Mouse (Mus musculus): ENCODE data around the gene Actbl2. TPM values are rescaled to one million over a fixed set of nuclear protein-coding genes. Genes with fewer than 3 reads are reported as not detected.

The Actbl2 gene
- total RNA-seq, 2 experiments from 2014 or later, result not detected

DNA sequence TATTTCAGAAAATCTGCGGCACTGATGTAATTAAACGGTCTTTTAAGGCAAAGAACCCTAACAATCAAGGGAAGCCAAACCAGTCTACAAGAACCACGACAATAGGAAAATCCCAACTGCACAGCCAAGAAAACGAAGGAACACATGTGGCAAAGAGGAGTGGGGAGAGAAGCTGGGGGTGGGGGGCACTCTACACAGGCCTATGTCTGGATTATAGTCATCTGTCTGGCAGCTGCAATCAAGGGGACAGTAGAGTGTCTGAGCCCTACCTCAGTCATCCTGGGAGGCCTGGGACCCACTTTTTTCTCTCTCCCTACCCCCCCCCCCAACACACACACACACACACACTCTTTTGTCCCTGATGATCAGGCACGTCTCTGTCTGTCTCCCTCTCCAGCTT lies 12.0 kb downstream of the Actbl2 start:
- no peak for ATAC-seq (replicated peaks; ENCODE audit: low FRiP score, poor library complexity, severe bottlenecking)

DNA sequence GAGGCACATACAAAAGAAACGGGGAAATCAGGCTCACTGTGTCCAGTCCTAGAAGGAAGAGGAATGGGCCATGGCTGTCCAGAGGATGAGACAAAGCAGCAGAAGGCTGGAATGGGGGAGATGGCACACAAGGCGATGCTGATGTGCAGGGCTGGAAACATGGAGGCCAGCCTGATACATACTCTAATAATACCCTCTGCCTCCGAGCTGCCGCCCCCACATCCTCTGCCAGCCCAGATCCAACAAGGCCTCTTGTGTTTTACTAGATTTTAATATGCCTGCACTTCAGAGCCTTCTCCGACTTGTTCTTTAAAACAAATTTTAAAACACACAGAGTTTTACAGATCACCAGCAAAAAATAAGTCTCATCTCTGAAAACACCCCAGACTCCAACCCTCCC lies 14.2 kb downstream of the Actbl2 start:
- ATAC-seq (replicated peaks; ENCODE audit: low FRiP score, poor library complexity, severe bottlenecking), result no peak

DNA sequence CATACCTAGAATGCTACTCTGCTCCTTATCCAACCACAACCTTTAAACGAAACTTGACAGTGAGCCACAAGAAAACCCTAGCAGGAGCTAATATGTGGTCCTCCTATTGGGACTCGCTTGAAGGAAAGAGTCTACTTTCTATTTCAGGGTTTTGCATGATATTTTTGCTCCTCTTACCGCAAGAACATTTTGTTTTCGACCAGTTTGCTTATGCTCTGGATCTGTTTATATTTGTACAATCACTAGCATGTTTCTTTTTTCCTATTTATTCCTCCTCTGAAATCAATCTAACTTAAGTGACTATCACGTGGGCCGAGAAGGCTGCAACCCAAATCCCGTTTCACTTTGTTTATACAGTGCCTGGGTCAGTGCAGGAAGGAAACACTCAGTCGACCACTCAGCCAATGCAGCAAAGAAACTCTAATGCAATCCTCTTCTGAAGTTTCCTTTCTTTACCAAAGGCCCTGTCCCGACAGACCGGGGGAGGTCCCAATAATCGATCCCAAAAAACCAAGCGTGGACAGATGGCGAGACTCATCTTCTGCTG lies 15.0 kb downstream of the Actbl2 start:
- ATAC-seq (replicated peaks; ENCODE audit: low FRiP score, poor library complexity, severe bottlenecking), result no peak

DNA sequence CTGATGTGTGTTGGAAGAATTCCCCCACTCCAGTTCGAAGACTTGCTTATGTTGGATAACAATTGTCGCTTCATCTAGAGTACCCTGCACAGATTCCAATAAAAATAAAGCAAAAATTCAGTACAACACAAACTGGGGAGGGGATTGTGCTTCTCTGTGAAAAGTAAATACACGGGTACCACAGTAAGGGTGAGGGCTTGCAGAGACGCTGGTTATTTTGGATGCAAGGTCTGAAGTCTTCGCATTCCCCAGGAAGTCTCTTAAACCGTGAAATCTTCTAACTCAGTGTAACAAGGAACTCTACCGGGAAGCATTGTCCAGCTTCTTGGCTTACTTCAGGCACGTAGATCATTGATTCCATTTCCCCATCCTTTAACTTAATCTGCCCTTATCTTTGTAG lies 17.1 kb downstream of the Actbl2 start:
- no peak for ATAC-seq (replicated peaks; ENCODE audit: low FRiP score, poor library complexity, severe bottlenecking)

DNA sequence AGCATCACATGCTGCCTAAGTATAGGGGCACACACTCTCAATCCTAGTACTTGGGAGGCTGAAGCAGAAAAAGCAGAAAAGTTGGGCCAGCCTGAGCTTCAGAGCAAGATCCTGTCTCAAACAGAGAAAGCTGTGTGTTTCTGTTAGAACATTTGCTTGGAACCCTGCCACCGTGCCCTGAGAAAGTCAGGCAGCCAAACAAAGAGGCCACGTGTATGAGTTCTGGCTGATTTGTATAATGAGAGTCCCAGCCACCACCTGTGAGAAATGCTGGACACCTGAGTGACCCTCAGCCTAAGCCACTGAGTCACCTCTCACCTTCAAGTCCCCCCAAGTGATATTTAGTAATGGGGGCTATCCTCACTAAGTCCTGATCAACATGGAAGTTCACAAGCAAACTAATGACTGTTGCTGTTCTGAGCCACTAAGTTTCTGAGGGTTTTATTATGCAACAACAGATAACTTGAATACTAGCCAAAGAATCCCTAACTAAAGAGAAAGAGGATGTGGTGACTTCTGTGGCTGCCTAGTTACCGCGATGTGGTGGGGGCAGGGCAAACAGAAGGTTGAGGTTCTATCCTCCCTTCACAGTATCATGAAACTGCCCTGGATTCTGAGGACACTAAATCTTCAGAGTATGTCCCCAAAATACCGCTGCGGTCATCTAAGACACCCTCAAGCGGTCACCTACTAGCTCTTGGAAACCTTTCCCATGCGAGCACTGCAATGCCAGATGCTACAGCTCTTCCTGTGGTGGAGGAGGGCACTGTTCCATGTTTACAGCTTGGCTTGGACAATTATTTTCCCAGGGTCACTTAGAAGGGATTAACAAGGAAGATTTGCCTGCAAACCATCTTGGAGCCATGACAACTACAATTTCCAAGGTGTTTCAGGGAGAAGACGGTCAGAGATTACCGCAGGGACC lies 31.9 kb downstream of the Actbl2 start:
- no peak for ATAC-seq (replicated peaks; ENCODE audit: low FRiP score, poor library complexity, severe bottlenecking)

DNA sequence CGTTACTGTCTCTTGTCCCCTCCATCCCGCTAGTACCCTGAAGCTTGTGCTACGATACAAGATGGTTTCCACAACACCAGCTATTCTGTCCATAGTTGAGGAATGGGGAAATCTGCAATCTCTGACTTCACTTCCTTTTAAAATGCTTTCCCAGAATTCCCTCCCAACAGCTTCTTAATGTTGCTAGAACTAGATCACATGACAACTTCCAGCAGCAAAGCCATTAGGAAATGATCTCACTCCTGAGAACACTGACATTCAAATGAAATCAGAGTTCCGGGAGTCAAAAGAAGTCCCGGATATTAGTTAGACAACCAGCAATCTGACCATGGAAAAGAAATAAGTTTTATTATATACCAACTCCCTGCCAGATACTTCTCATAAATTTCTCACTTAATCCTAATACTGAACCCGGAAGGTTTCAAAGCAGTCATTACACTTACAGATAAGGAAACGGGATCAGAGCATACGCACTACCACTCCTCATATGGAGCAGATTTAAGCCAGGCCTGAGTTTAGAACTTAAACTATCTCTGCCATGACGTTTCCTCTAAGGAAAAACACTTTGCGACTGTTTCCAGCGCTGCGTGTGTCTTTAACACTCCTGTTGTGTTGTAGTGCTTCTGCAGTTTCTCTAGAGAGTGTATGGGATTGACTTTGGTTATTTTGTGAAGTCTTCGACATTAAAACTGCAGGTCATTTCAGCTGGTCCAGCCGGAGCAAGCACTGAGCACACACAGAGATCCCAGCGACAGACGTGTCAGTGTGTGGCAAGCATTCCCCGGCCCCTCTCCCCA lies 36.5 kb downstream of the Actbl2 start:
- no peak for ATAC-seq (replicated peaks; ENCODE audit: low FRiP score, poor library complexity, severe bottlenecking)

DNA sequence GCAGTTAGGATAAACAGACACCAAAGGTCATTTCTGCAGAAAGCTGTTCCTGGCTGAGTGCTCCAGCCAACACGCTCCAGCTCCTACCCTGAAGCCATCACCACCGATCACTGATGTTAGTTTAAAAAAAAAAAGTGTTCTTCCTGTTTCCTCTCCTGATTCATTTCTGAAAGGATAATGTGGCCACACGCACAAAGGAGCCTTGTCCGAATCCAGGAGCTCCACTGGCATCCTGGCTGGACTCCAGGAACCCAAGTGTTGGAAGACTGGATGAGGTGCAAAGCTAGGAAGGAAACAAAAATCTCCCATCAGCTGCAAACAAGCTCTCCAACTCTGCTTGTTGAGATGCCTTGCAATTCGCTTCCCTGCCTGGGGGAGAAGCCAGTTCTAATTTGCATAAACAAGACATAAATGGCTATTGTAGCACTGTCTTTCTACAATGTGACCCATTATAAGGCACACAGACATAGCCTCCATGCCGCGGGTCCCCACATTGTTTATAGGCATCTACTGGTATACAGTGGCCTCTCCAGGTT lies 37.2 kb downstream of the Actbl2 start:
- ATAC-seq (replicated peaks; ENCODE audit: low FRiP score, poor library complexity, severe bottlenecking), result no peak

DNA sequence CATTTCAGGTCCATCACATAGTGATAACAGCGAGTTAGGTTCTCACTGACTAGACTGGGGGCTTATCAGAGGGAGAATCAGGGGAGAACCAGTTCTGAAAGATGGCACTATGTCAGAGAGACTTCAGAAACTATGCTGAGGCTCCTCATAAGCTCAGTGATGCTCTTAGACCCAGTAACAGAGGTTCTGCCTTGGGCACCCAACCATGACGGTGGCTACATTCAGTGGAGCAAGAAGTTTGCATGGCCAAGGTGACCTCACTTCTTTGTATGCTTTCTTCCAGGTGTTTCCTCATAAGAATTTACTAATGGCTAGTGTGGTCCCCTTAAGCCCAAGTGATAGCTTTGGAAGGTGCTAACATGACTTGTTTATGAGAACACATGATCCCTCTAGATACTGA lies 38.7 kb downstream of the Actbl2 start:
- no peak for ATAC-seq (replicated peaks; ENCODE audit: low FRiP score, poor library complexity, severe bottlenecking)

DNA sequence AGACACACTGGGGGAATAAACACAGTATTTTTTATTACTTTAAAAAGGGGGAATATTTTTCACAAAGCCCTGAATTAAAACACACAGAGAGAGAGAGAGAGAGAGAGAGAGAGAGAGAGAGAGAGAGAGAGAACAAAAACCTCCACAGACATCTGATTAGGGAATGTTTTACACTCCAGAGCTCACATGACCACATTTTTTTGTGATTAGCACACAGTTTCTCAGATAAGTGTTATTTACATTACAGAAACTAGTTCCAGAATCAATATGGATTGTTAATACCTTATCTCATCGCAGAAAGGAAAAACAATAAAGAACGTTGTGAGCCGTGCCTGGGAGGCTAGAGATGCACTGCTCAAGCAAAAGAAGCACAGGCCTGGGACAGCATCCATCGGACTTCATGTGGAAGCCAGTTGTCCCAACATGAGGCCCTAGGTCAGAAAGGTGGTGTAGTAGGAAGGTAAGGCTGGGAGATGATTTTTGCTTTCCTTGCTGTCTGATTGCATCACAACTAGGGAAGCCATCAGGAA lies 40.2 kb downstream of the Actbl2 start:
- no peak for ATAC-seq (replicated peaks; ENCODE audit: low FRiP score, poor library complexity, severe bottlenecking)

DNA sequence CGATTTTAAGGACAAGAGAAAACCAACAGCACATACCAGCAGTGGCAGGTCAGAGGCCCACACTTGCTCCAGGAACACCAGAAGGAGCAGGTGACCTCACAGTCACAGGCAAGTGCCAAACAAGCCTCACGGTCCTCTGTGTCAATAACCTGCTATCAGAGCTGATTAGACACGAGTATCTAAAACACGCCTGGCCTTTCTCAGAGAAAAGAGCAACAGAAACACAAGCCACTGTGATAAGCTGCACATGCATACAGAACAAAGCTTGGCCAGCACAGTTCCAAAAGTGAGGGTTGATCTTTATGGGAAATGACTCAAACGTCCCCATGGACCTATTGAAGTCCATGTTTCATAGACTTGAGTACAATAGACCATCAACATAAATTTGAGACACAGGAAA lies 41.2 kb downstream of the Actbl2 start:
- no peak for ATAC-seq (replicated peaks; ENCODE audit: low FRiP score, poor library complexity, severe bottlenecking)

DNA sequence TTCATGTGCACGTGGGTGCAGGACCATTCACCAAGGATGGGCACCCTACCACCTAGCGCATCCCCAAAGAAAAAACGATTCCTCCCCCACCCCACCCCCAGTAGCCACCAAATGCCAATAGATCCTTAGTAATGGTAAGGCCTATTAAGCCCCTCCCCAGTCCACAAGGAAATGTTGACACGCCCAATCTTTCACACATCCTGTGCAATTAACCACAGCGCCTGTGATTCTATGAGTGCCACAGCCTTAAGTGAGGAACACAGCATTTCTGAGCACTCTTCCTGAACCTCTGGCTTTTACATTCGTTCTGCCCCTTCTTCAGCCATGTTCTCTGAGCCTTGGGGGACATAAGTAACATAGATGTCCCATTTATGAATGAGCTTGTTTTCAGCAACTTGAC lies 42.8 kb downstream of the Actbl2 start:
- ATAC-seq (replicated peaks; ENCODE audit: low FRiP score, poor library complexity, severe bottlenecking), result no peak

DNA sequence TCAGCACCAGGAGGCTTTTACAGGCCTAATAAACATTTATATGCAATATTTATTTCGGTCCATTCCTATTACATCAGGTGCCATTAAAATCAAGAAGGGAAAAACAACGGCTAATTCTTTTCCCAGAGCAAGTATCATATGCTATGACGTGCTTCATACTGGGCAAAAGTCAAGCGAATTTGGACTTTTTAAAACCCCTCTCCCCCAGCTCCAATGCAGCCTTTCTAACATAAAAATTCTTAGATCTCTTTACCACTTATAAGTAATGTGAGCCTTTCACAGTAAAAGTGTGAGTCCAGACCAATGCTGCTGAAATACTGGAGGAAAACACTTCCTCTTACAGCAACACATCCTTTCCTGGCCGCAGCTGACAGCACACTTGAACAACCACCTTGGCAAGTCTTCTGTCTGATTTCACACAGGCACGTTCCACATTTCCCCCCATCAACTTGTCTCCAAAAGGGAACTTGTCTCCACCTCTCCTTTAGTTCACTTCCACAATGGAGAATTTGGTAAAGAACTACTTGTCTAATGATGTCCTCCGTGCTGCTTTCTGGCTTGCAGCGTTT lies 44.4 kb downstream of the Actbl2 start:
- no peak for ATAC-seq (replicated peaks; ENCODE audit: low FRiP score, poor library complexity, severe bottlenecking)

DNA sequence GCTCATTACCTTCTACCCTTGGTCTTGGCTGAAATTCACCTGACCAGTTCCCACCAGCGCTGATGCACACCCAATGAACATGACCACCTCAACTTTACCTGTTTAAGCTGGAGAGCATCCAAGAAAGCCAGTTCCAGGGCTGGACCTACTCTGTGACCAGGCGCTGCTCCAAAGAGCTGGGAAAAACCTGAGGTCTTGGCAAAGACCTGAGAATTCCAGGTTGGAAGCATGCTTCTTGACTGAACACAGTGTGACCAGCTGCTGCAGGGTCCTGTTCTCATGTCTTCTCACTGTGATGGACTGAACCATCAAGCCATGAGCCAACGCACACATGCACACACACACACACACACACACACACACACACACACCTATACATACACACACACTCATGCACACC lies 46.0 kb downstream of the Actbl2 start:
- ATAC-seq (replicated peaks; ENCODE audit: low FRiP score, poor library complexity, severe bottlenecking), result no peak

DNA sequence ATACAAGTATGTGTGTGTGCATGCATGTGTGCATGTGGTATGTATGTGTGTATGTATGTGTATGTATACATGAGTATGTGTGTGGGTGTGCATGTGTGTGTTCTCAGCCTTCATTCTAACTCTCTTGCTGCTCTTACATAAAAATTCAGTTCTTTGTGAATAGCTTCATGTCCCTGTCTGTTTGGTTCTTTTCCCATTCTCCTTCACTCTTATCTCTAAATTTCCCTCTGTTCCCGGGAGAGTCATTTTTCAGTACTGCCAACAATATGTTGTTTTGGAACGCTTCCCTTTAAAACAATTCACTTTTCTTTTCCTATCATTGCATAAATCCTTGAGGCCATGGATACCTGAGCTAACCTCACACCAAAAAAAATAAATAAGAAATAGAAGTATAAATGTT lies 46.6 kb downstream of the Actbl2 start:
- ATAC-seq (replicated peaks; ENCODE audit: low FRiP score, poor library complexity, severe bottlenecking), result no peak

DNA sequence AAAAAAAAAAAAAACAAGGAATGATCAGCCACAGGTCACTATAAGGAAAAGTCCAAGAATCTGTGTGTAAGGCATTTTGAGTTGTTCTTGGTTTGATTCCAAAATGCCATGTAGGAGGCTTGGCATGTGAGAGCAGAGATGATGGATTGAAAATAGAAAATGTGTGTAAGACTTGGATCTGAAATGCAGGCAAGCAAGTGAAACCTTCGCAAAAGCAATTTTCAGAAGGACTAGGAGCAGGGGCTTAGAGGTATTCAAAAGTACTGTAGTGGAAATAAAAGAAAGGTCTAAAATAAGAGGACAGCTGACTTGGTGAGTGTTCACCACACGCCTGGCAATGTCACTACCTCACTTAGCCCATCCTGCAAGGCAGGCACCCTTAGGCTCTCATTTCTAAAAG lies 49.4 kb downstream of the Actbl2 start:
- no peak for ATAC-seq (replicated peaks; ENCODE audit: low FRiP score, poor library complexity, severe bottlenecking)

DNA sequence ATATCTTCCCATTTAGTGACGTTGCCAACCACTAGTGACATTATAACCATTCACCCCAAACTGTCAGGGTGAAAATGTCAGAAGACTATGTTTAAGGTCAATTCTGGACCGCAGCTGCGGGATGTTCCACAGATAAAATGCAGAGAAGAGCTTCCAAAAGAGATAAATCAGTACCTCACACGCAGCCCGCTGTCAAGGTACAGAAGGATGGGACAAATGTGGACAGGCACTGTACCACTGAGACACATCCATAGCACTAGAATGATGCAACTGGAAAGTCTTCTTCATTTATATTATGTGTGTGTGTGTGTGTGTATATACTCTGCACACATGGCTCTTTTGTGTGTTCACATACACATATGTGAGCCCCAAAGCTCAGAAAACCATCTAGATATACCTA lies 49.9 kb downstream of the Actbl2 start:
- ATAC-seq (replicated peaks; ENCODE audit: low FRiP score, poor library complexity, severe bottlenecking), result no peak
